Mouse (Mus musculus) urinary bladder, adult 18-20 months (tissue): ENCODE results near the gene Rapgef3.

ENCODE experiments used
- DNase-seq, 2 experiments: peaks; one replicate each; pipeline ENCODE4 v3.0.0; 2022; ENCODE audit warnings: low spot score in 2 of 2, mixed read lengths in 2 of 2

Gene Rapgef3

DNA sequence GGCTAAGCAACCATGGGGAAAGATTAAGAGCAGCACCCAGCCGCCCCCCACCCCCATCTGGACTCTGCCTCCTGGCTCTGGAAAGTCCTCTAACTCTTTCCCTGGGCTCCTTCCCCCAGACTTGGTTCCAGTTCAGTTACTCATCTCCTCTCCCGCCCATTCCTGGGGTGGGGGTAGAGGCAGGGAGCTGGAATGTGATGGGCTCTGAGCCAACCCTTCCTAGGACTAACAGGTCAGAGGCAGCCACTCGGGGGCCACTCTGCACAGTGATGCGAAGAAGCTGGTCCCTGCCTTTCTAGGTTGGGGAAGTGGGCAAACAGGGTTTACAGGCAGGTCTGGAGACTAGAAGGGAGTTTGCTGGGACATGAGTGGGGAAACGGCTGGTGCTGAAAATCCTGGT is 5.3 kb upstream of the Rapgef3 start:
- DNase-seq, result no peak

DNA sequence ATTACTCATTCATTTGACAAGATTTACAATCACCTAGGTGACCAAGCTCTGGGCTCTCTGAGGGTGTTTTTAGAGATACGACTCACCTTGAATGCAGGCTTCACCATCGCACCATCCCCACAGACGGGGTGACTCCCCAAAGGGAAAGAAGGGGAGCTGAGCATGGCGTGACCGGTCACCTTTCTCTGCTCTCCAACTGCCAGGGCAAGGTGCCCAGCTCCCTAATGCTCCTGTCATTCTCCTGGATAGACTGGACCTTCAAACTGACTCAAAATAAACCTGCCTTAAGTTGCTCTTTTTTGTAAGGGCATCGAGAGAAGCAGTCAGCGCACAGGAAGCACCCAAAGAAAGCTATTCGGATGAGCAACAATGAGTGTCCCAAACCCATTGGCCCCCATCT is 2.5 kb upstream of the Rapgef3 start:
- no peak for DNase-seq

DNA sequence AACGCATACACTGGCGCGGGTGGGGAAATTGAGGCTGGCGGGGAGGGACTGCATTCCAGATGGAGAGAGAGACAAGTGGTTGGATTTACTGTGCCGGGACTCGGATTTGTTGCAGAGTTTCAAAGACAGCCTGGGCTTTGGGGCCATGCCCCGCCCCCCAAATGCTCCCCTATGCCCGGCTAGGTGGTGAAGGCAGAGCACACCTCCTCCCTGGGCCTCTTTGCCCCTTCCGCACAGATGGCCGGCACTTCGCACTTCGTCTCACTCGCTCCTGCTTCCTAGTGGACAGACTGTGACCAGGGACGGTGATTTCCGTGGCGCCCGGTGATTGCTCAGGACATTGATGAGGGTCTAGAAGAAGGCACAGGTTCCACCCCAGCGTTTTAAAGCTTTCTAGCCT is 420 bp upstream of the Rapgef3 start:
- DNase-seq, result peak in 1 of 2 experiments; percentile 38

DNA sequence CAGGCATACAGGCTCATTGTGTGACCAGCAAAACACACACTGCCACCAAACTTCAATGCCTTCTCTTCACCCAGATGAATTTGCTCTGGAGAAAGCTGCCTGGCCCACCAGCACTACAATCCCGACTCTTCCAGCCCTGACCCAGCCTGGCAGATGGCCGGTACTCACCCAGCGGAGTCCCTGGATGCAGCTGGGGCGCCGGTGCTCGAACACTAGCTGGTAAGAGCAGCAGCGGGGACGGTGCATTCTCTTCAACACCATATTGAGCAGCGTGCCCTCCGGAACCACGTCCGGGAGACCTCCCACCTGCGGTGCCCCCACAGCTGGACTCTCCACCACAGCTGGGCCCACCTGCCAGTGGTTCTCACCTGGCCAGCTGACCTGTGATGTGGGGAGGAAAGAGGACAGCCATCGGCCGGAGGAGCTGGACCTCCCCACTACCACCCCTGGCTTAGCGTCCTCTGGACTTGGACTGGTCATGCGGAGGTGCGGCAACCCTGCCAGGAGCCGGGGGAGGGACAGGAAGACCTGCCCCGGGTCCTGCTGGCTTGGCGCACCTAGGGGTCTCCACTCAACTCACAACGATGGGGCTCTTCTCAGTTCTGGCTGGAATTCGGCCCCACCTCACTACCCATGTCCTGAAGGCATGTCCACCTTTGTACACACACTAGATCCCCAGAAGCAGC is 1.0 kb downstream of the Rapgef3 start:
- DNase-seq, result no peak

DNA sequence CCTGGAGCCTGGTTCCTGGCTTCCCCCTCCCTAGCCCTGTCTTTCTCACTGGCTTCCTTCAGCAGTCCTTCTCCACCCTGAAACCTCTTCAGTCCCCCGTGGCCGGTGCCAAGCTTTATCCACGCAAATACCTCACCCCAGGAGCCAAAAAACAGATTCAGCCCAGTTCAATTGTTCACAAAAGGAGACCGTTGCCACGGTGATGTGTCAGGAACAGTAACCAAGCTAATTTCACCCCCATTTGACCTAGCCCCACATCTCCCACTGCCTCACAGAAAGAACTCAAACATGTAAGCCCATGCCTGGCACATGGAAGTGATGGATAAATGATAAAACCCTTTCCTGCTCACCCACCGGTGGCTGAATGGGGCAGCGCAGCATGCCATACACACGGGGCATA is 1.6 kb downstream of the Rapgef3 start:
- no peak for DNase-seq

DNA sequence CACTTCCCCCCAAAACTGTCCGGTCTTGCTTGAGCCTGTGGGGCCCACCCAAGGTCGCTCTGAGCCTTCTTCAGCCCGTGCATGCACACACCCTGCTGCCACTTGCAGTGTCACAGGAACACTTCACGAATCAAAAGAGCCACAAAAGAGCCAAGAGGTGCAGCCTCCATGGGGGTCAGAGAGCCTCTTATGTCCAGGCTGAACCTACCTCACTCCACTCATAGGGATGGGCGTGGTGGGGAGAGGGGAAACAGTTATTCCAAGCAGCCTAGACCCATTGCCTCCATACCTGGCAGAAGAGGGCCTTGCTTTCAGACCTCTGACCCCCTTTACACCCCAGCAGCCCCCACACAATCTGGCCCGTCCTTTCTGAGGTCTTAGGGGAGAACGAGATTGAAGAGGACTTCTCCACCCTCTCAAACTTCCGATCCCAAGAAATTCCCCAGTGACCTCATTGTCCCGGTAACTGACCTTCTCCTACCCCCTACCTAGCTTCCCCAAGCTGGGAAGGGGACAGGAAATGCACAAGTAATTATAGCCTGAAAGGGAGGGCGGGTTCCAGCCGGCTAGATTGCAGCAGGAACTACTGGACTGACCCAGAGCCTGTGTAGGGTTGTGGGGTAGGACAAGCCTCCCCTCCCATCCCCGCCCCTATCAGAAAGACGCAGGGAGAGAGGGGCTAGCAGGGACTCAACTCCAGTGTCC is 2.5 kb downstream of the Rapgef3 start:
- no peak for DNase-seq

DNA sequence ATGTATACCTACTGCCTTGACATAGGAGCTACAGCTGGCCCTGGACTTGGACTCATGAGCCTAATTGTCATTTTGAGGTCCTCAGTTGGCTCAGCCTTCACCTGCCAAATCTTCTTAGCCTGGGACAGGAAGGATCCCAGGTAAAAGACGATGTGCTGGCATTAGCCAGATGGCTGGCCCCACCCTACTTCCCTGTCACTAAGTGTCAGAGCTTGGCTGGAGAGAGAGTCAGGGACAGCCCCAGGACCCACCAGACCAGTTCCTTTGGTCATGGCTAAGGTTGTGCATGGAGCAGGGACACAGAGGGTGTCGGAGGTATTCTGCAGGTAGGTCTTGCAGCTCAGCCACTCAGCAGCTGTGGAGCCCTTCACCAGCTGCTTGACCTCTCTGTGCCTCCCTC is 3.2 kb downstream of the Rapgef3 start:
- DNase-seq, result no peak

DNA sequence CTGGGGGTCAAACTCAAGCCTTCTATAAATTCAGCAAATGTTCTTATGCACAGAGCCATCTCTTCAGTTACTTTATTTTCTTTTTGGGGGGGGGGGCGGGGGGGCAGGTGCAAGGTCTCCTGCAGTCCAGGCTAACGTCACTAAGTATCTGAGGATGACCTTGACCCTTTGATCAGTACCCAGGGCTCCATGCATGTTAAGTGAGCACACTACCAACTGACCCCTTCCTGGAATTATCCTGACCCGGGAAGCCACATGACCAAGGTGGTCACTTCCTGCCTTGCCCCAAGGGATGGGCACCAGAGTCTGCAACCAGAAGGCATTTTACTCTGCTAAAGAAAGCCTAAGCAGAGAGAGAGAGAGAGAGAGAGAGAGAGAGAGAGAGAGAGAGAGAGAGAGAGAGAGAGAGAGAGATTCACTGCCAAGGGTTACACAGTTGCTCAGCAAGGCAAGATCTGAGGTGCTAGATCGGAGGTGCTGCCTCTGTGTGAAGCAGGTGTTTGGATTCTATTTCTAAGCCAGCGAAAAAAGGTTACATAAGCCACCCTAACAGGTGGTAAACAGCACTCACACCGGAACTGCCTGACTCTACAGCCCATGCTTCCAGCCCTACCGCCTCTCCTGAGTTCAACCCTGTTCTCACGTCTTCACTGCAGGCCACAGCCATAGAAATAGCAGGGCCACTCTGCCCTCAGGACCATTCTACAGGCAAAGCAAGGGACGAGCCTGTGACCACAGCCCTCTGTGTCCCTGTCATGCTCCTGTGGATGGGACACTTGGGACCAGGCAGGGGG is 4.3 kb downstream of the Rapgef3 start:
- DNase-seq, result no peak

DNA sequence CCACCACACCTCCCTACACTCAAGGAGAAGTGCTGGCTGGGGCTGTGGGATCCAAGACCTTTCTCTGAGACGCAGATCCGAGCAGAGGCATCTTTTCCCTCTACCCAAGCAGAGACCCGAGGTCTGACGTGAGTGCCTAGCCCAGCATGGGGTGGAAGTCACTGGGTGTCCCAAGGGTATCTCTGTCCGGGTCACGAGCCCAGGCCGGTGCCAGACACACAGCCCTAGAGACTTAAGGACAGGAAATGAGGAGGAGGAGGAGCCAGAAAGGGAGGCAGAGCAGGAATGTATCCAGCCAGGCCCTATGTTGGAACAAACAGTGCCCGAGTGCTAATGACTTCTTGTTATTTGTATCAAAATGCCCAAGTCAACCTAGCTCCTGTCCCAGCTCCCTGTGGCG is 5.0 kb downstream of the Rapgef3 start:
- DNase-seq, result no peak

DNA sequence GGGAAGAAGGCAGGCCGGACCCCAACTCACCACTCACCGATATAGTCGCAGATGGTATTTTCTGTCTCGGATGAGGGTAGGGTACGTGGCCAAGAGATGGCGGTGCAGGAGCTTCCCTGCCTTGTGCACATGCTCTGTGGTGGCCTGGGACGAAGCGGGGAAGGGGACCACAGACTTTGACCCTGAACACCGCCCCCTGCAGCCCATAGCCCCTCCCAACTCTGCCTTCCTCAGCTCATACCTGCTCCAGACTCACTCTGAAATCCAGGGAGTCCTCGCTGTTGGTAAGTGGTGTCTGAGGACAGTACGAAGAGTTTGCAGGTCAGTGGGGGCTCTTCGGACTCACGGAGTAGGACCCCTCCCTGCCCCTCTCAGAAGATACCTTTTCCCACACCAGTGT is 6.3 kb downstream of the Rapgef3 start:
- DNase-seq, result no peak

DNA sequence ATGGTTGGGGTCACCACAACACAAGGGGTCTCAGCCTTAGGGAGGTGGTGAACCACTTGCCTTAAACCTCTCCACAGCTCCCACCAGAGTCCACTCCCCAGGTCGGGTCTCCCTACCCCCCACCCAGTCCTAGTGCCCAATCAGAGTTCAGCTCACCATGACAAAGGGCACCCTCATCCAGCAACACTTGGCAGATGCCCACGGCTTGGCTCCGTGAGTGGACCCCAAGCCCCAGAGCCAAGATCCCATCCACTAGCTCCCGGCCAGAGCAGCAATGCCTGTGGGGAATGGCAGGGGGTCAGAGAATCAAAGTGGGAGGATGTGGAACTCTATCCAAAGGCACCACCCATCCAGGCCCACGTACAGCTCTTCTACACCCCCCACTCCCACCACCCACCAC is 6.8 kb downstream of the Rapgef3 start:
- no peak for DNase-seq

DNA sequence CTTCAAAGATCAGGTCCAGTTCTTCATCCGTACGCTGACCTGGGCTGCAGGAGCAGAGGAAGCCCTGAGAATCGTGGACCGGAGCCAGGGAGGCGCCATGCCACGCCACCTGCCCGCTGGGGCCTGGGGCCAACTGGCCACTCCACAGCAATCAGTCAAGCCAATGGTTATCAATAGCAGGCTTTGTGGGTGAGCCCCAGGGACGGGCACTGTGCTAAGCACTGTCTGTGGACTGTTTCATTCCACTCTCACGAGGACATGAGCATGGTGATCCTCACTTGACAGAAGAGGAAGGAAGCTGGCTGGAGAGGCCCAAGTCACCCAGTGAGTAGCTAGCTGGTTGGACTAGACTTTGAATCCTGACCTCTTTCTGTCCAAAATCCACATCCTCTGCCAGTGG is 7.8 kb downstream of the Rapgef3 start:
- DNase-seq, result no peak

DNA sequence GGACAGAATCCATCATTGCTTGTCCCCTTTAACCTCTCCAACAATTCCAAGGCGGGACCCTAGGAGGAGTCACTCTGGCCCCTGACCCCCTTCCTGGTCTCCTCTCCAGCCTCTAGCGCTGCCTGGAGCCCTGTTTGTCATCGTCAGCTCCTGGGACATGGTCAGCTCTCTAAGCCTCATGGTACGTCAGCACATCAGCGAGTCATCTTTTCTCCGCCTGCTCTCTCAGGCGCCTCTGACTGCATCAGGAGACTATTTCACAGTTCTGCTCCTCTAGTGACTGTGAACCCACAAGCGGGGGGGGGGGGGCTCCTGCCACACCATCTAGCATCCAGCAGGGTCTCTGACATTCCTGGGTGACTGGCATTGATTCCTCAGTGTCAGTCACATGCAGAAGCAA is 12.4 kb downstream of the Rapgef3 start:
- DNase-seq, result no peak

DNA sequence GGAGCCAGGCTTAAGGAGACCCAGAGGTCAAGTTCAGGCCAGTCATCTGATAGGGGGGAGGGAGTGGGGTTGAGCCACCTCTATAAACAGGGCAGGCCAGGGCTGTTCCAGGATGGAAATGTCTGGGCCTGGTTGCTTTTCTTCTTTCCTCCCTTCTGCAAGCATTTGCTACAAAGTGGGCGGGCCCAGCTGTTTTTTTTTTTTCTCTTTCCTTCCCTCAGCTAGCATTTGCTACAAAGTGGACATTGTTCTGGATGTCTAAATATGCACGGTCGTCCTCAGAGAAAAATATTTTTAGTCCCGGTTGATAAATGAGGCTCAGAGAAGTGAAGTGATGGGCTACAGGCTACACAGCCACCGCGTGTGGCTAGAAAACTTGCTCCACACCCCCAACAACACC is 13.3 kb downstream of the Rapgef3 start:
- DNase-seq, result no peak

DNA sequence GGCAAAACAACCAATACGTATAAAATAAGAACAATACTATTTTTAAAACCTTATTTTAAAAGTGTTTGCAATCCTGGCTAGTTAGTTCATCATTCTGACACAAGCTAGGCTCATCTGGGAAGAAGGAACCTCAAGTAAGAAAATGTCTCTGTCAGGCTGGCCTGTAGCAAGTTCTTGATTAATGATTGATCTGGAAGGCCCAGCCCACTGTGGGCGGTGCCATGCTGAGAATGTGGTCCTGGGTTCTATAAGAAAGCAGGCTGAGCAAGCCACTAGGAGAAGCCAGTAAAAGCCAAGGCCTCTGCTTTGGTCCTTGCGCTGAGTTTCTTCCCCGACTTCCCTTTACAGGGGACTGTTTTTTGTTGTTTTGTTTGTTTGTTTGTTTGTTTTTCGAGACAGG is 15.3 kb downstream of the Rapgef3 start:
- DNase-seq, result no peak

DNA sequence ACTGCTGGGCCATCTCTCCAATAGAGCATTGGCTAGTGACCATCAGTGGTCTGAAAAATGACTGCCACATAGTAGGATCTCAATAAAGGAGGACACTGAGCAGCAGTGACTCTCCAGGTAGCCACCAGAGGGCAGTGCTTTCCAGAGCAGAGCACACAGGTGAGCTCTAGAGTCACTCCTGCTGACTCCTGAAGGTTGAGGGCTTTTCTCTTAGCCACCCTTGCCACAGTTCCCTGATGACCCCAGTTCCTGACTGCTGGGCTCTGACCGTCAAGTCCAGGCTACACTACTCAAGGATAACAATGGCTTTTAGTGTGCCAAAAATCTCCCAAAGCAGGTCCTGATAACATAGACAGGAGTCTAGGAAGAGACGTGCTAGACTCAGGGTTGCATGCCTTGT is 16.1 kb downstream of the Rapgef3 start:
- no peak for DNase-seq

DNA sequence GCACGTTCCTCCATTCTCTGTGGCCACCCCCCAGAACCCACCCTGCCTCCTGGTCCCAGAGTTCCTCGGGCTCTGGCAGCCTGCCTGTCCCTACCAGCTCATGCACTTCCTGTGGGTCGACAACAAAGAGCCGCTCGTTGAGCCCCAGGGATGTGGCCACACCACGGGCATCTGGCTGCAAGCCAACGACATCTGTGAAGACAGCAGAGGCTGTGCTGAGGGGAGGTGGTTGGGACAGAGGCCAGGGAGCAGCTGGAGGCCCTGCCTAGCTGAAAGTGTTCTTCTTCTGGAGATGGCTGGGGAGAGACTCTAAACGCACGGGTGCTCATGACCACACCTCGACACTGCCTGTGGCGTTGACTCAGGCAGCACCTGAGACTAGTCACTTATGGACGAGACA is 17.1 kb downstream of the Rapgef3 start:
- DNase-seq, result no peak

DNA sequence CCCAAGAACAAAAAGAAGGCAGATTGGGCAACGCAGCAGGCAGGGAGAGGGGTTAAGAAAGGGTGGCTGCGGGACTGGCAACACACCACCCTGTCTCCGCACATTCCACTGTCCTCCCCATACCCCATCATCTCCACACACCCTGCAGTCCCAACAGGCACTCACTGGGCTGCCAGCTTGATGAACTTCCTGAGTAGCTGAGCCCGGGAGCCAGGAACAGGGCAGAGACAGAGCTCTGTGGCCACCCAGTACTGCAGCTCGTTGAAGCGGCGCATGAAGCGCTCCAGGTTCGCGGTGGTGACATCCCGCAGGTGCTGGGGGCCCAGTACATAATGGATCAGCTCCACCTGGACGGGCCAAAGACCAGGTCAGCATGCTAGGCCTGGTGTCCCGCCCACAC is 17.9 kb downstream of the Rapgef3 start:
- no peak for DNase-seq

DNA sequence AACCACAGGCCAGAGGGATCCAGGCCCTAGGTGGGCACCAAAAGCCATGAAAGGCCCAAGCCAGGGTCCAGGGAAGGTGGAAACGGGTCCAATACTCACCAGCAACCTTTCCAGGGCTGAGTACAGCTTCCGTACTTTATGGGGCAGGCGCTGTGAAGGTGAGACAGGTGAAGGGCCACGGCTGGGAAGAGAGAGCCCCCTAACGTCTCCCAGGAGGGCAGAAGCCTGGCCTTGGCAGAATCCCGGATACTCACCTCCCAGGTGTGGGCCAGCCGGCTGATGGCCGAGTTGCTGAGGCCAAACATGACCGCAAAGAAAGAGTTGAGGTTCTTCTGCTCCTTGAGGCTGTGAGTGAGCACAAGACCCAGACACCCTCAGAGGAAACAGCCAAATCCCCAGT is 18.4 kb downstream of the Rapgef3 start:
- no peak for DNase-seq

DNA sequence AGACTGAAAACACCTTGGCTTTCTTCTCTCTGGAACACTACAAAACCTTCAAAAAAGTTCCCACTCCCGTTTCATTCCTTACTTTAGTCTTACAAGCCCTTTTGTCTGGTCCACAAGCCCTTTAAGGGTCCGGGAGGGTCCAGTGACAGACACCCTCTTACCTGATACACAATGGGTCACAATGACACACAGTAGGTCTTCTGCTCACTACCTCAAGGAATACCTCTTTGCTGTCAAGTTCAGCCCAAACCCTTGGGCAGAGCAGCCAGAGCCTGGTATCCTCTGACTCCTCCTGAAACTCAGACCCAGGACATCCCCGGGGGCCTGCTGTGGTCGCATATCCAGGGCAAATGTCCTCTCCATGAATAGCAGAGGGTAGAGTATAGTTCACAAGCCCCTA is 18.8 kb downstream of the Rapgef3 start:
- no peak for DNase-seq

DNA sequence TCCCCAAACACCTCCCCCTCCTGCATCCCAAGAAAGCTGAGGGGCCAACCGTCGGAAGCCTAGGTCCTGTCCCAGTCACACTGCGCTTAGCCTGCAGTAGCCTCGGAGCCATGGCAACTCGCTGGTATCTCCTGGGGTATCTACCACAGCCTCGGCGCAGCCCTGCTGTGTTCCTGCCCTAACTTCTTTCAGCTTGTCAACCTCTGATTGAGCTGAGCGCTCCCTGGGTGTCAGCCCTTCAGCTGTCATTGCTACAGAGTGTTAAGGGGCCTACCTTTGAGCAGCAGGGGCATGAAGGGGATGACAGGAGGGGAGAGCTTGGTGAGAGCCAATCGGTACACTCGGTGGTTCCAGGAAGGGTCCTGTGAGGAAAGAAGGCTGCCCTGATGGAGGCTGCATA is 19.5 kb downstream of the Rapgef3 start:
- no peak for DNase-seq

DNA sequence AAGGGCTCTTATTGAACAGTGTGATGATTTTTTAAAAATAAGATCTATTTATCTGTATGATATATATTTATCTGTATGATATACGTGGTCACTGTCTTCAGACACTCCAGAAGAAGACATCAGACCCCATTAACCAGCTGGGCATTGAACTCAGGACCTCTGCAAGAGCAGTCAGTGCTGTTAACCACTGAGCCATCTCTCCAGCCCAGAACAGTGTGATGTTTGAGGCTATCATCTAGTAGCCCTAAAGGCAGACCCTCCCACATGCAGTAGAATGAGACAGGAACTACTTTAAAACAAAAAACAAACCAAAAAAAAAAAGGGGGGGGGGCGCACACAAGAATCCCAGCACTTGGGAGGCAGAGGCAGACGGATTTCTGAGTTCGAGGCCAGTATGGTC is 20.3 kb downstream of the Rapgef3 start:
- no peak for DNase-seq

DNA sequence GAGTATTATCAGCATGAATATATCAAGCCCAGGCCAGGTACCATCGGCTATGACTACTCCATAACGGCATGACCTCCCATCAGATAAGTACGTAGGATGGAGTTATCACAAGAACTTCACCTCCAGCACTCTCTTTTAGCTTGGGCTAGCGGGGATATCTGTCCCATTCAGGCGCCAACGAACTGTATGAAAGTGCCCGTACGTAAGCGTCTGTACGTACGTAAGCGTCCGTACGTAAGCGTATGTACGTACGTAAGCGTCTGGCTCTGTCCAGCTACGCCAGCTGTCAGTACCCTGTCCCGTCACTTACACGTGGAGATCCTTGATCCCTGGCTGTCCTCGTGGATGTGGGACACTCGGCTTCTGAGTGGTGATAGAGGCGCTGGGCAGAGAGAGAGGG is 21.0 kb downstream of the Rapgef3 start:
- DNase-seq, result no peak
